Mouse (Mus musculus) olfactory bulb, adult 2 months (tissue): Measurements from ENCODE around the gene Ercc6l2.
"Not testable (repeated sequence)": the region's sequence is repeated elsewhere in the genome, so short reads cannot be mapped to it uniquely, and the experiment has no call there.

Experiments
- CTCF ChIP-seq: fragments of 200-500 bp; IDR thresholded peaks from 2 replicates; pipeline ENCODE4 v1.5.1; 2012; ENCODE audit warnings: low read depth, mild to moderate bottlenecking, low read length, moderate library complexity; ENCODE audit not compliant: insufficient read depth
- POLR2A ChIP-seq: fragments of 200-500 bp; IDR thresholded peaks from 2 replicates; pipeline ENCODE4 v1.6.1; 2012; ENCODE audit warnings: mild to moderate bottlenecking, low read depth, low read length, moderate library complexity; ENCODE audit not compliant: insufficient read depth

DNA sequence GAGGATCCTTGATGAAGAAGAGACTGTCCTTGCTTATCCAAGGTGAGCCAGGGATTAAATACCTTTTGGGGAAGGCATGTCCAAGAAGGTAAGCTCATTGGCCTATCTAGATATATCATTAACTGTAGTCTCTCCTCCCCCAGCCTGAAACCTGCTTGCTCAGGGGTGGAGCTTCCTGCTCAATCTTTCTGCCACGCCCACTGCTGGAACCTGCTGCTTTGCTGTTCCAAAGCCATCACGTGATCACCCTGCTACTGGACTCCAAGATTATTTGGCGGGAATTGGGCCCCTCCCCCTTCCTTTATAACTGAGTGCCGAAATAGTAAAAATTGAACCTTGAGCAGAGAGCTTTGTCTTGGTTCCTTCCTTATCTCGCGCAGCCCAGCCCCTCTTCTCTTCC is 109.0 kb downstream of the Ercc6l2 start:
- not testable (repeated sequence) for TF ChIP-seq CTCF, POLR2A
